Mouse (Mus musculus) cortical plate, adult 2 months (tissue): ENCODE data around the gene Prss36.

Experiments used
- CTCF ChIP-seq: fragments of 200-500 bp; IDR thresholded peaks from 2 replicates; pipeline ENCODE4 v1.5.1; 2011; ENCODE audit warnings: mild to moderate bottlenecking, control low read depth, low read length; ENCODE audit not compliant: insufficient read depth; ENCODE audit errors: extremely low read depth
- POLR2A ChIP-seq: fragments of 200-500 bp; IDR thresholded peaks from 2 replicates; pipeline ENCODE4 v1.6.1; 2011; ENCODE audit warnings: mild to moderate bottlenecking, low read length, control low read depth; ENCODE audit not compliant: insufficient read depth; ENCODE audit errors: extremely low read depth

- no peak for TF ChIP-seq CTCF
- TF ChIP-seq POLR2A = no peak
Measured at GRCm38 (mm10) chr7:127901772-127902171, 44.8 kb downstream of the Prss36 start.
